Mouse (Mus musculus) adipocyte (in vitro differentiated cells): ENCODE data around the gene Styxl1.

ENCODE experiments used
- DNase-seq: peaks from one replicate; pipeline ENCODE4 v3.0.0-alpha.2; 2016; ENCODE audit warnings: low spot score

The Styxl1 gene

GRCm38 (mm10) chr5:135697711-135698111, 80.5 kb downstream of the Styxl1 start:
- DNase-seq: no peak
